Mouse (Mus musculus): ENCODE results near the gene Zfp108.

DNA sequence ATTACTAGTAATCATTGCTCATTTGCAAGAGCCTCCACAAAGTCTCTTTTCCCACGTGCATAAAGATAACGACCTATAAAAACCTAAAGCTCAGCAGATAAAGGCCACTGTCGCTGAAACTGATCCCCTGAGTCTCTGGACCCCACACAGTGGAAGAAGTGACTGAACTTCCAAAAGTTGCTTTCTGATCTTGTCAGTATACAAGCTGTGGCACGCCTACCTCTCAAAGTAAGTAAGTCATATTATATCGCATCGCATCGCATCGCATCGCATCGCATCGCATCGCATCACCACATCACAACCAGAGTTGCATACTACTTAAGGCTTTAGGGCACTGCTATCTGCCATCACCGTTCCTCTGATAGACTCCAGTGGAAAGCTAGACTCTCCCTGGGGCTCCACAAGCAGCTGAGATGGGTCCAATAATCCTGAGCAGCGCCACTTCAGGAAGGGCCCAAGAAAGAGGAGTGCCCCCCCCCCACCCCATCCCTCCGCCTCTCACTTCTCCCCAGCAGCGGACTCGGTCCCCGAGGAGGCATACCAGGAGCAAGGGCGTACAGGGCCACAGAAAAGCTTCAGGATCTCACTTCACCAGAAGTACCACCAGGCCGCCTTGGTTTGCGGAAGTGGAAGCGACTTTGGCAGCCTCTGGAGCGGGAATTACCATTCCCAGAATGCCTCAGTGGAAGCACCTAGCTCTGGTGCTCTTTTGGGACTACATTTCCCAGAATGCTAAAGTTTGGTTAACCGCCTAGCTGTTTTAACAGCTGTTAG lies 46.9 kb upstream of the Zfp108 start:
- TF ChIP-seq POLR2A (IDR thresholded peaks at IDR 0.05; ENCODE audit: borderline replicate concordance, control insufficient read depth, low read depth, low read length) (no peak), CTCF (IDR thresholded peaks at IDR 0.05; ENCODE audit: control insufficient read depth, insufficient read depth, low read length) (no peak)

All from bone marrow, adult 2 months (tissue).